Comparison of ENCODE assay signal across 10 mouse cellular contexts in the genomic region with DNA sequence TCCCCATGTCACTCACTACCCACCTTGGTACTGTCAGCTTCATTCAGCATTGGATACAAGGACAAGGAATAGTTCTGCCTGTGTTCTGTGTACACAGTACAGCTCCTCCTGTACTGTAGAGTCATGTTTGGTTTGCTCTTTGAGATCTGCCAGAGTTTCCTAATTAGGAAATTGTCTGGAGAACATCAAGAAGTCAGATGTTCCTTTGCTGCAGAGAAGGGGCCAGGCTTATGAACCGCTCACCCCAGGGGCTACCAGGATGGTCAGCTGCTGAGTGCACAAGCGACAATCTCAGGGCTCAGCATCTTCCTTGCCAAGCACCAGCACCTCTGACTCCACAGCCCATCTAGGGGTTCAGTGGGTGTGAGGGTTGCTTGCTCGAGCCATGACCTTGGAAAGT.
A peak's percentile ranks its signal among the peaks of the same experiment; 100 is the strongest.
DNase-seq lines count a peak whose midpoint lies in the region; ATAC-seq and TF ChIP-seq lines count a peak whose summit lies in the region.
"Had no signal": no experiment of that assay in that cellular context is flagged by ENCODE, and none has a peak within 500 bp of the region (broad histone marks: within the 10 kb centered on the region; RNA-seq: fewer than 3 reads in every experiment).

No protein-coding gene starts in this region.

- H3K9me3 ChIP-seq in hindbrain, embryonic 15.5 days: no peaks in the 10 kb centered on the region
- H3K9me3 ChIP-seq in hindbrain, embryonic 11.5 days (ENCODE audit: control insufficient read depth, low read length): no peaks in the 10 kb centered on the region
- no peaks in the 10 kb centered on the region for H3K9me3 ChIP-seq in lung, embryonic 14.5 days (ENCODE audit: low read depth, low read length)
- H3K9me3 ChIP-seq: hindbrain, embryonic 13.5 days; limb, embryonic 13.5 days had no signal

- no peak overlapping the region for H3K9ac ChIP-seq in hindbrain, embryonic 15.5 days
- no peak overlapping the region for H3K9ac ChIP-seq in hindbrain, embryonic 11.5 days (ENCODE audit: low read depth, low read length)
- H3K9ac ChIP-seq in lung, embryonic 14.5 days: no peak overlapping the region
- H3K9ac ChIP-seq: hindbrain, embryonic 13.5 days; limb, embryonic 13.5 days had no signal

- DNase-seq in hindbrain, embryonic 11.5 days (ENCODE audit: low spot score): no peak
- no peak for DNase-seq in lung, embryonic 14.5 days
- no peak for DNase-seq in lung, postnatal 25 days (ENCODE audit: low spot score)
- DNase-seq in heart, adult 9 months (ENCODE audit: low spot score in 2 of 2): peak; percentile 11 to 12
- DNase-seq in right cerebral cortex, adult 2 months (ENCODE audit: low spot score in 2 of 2): no peak
- DNase-seq in urinary bladder, adult 18-20 months (ENCODE audit: low spot score in 2 of 2): no peak

- 86% methylated on average over 3 of the region's 3 CpGs for WGBS in hindbrain, embryonic 15.5 days
- WGBS in hindbrain, embryonic 11.5 days: 90% methylated on average over 3 of the region's 3 CpGs
- WGBS in lung, embryonic 14.5 days: 81% methylated on average over 3 of the region's 3 CpGs
- WGBS in olfactory bulb, adult 2 months: 88% methylated on average over 3 of the region's 3 CpGs

- H3K4me1 ChIP-seq in hindbrain, embryonic 15.5 days (replicated peaks): peaks cover 3% of the 10 kb centered on the region
- no peaks in the 10 kb centered on the region for H3K4me1 ChIP-seq in hindbrain, embryonic 11.5 days (replicated peaks; ENCODE audit: control insufficient read depth, insufficient read depth, low read length)
- H3K4me1 ChIP-seq in lung, embryonic 14.5 days (ENCODE audit: insufficient read depth): peaks cover 20% of the 10 kb centered on the region
- H3K4me1 ChIP-seq in olfactory bulb, adult 2 months (ENCODE audit: control insufficient read depth, insufficient read depth, low read length): peaks cover 9% of the 10 kb centered on the region

- 0 out of 2 replicates have a peak overlapping the region, but pooled peaks have one; percentile 26 for H3K27ac ChIP-seq in hindbrain, embryonic 15.5 days (replicated peaks)
- H3K27ac ChIP-seq in hindbrain, embryonic 11.5 days (ENCODE audit: low read depth, low read length): no peak overlapping the region
- H3K27ac ChIP-seq in lung, embryonic 14.5 days (ENCODE audit: low read depth): peak overlapping the region; percentile 58
- peak overlapping the region; percentile 43; the same call in 1 of the 2 replicates for H3K27ac ChIP-seq in olfactory bulb, adult 2 months (ENCODE audit: insufficient read depth, low read depth, low read length)
- H3K27ac ChIP-seq: hindbrain, embryonic 13.5 days; limb, embryonic 13.5 days had no signal

- H3K36me3 ChIP-seq in hindbrain, embryonic 15.5 days: no peaks in the 10 kb centered on the region
- no peaks in the 10 kb centered on the region for H3K36me3 ChIP-seq in hindbrain, embryonic 11.5 days (ENCODE audit: control insufficient read depth, insufficient read depth, low read length)
- H3K36me3 ChIP-seq in lung, embryonic 14.5 days (ENCODE audit: insufficient read depth): no peaks in the 10 kb centered on the region
- H3K36me3 ChIP-seq: hindbrain, embryonic 13.5 days; limb, embryonic 13.5 days had no signal

- H3K4me2 ChIP-seq in hindbrain, embryonic 15.5 days: no peak overlapping the region
- no peak overlapping the region for H3K4me2 ChIP-seq in hindbrain, embryonic 11.5 days (replicated peaks; ENCODE audit: low read depth, low read length)
- no peak overlapping the region for H3K4me2 ChIP-seq in lung, embryonic 14.5 days
- H3K4me2 ChIP-seq: hindbrain, embryonic 13.5 days; limb, embryonic 13.5 days had no signal

- H3K4me3 ChIP-seq in hindbrain, embryonic 15.5 days: no peak overlapping the region
- no peak overlapping the region for H3K4me3 ChIP-seq in hindbrain, embryonic 11.5 days (ENCODE audit: low read depth, low read length)
- H3K4me3 ChIP-seq in lung, embryonic 14.5 days (ENCODE audit: low read depth, low read length): no peak overlapping the region
- no peak overlapping the region for H3K4me3 ChIP-seq in olfactory bulb, adult 2 months (ENCODE audit: insufficient read depth, low read depth, low read length)
- H3K4me3 ChIP-seq: hindbrain, embryonic 13.5 days; limb, embryonic 13.5 days had no signal

- TF ChIP-seq POLR2A in olfactory bulb, adult 2 months (IDR thresholded peaks at IDR 0.05; ENCODE audit: insufficient read depth, low read depth, low read length): no peak

- no peak; the same call in 1 of the 2 replicates for ATAC-seq in hindbrain, embryonic 15.5 days (ENCODE audit: low FRiP score, low read depth)
- ATAC-seq in hindbrain, embryonic 11.5 days (ENCODE audit: low FRiP score): no peak
- ATAC-seq in lung, embryonic 14.5 days (ENCODE audit: insufficient read depth): peak; percentile 38

- TF ChIP-seq CTCF in lung, embryonic 14.5 days (IDR thresholded peaks at IDR 0.05; ENCODE audit: low read depth): no peak
- no peak for TF ChIP-seq CTCF in olfactory bulb, adult 2 months (IDR thresholded peaks at IDR 0.05; ENCODE audit: insufficient read depth, low read depth, low read length)

- no peaks in the 10 kb centered on the region for H3K27me3 ChIP-seq in hindbrain, embryonic 15.5 days
- no peaks in the 10 kb centered on the region for H3K27me3 ChIP-seq in hindbrain, embryonic 11.5 days (ENCODE audit: control insufficient read depth, insufficient read depth, low read length)
- H3K27me3 ChIP-seq in lung, embryonic 14.5 days (ENCODE audit: insufficient read depth, low read length): no peaks in the 10 kb centered on the region
- H3K27me3 ChIP-seq: hindbrain, embryonic 13.5 days; limb, embryonic 13.5 days had no signal

Comparison
In these comparisons a context has a peak if more than half of its experiments do, and no peak if none do; other contexts are left out.
1. DNase-seq: peak in heart, adult 9 months (2 of 2); none in hindbrain, embryonic 11.5 days (single experiment), lung, embryonic 14.5 days (single experiment), lung, postnatal 25 days (single experiment), right cerebral cortex, adult 2 months (0 of 2) and urinary bladder, adult 18-20 months (0 of 2).